Mouse (Mus musculus) v-Abl transformed pro-B cells (cell line): Measurements from ENCODE around the gene Npas4.

ENCODE experiments used
- in situ Hi-C, 2 experiments: fragments of 400-800 bp; cut with MboI; formaldehyde crosslinking; loops; one replicate each; pipeline ENCODE4 v1.15.1; 2025; ENCODE audit not compliant: unreplicated experiment in 2 of 2

Gene Npas4

DNA sequence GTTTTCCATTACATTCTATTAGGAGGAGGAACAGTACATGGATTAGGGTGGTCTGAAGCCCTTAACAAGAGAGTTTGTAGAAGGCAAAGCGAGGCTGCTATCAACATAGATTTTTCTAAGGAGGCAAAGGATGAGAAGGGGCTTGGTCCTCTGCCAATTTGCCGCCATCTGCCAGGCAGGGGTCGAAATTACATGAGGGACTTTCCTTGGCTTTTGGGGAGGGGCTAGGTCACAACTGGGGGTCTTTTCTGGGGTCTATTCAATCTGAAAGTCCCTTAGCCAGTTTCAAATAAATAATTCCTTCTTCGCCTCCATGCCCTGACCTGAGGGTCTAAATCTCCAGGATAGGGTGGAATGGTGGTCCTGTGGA, at the start of gene Npas4:
TSS of gene Npas4 (minus strand) at position 61 of the 370 bp plus-strand sequence.
- in situ Hi-C loops, result no loop called here

DNA sequence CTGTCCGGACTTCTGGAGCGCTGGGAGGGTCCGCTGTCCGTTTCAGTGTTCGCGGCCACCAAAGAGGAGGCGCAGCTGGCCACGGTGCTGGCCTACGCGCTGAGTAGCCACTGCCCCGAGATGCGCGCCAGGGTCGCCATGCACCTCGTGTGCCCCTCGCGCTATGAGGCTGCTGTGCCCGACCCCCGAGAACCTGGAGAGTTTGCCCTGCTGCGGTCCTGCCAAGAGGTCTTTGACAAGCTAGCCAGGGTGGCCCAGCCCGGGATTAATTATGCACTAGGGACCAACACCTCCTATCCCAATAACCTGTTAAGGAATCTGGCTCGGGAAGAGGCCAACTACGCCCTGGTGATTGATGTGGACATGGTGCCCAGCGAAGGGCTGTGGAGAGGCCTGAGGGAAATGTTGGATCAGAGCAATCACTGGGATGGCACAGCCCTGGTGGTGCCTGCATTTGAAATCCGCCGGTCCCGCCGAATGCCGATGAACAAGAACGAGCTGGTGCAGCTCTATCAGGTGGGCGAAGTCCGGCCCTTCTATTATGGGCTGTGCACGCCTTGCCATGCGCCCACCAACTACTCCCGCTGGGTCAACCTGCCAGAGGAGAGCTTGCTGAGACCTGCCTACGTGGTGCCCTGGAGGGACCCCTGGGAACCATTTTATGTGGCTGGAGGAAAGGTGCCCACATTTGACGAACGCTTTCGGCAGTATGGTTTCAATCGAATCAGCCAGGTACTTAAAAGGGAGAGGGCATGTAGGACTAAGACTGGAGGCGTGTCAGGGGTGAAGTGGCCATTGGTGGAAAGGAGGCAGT, 49.4 kb upstream of the Npas4 start:
- in situ Hi-C loops, result no loop called here

DNA sequence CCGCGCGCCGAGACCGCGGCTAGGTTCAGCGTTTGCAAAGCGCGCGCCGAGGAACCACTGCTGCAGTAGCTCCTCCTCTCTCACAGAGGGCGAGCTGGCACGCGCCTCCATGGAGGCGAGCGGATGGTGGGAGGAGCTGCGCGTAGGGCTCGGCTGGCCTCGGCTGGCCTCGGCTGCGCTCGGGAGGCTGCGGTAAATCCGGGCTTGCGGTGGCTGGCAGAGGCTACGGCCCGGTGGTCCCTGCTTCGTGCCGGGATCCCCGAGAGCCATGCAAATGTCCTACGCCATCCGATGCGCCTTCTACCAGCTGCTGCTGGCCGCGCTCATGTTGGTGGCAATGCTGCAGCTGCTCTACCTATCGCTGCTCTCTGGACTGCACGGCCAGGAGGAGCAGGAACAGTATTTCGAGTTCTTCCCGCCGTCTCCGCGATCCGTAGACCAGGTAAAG, 48.6 kb upstream of the Npas4 start, which contains the start of the genes B4gat1 and AC124502.3:
TSS of gene B4gat1 (plus strand) at position 118 of the 448 bp plus-strand sequence.
TSS of gene AC124502.3 (plus strand) at position 183 of the 448 bp plus-strand sequence.
- in situ Hi-C loops, result no loop called here

DNA sequence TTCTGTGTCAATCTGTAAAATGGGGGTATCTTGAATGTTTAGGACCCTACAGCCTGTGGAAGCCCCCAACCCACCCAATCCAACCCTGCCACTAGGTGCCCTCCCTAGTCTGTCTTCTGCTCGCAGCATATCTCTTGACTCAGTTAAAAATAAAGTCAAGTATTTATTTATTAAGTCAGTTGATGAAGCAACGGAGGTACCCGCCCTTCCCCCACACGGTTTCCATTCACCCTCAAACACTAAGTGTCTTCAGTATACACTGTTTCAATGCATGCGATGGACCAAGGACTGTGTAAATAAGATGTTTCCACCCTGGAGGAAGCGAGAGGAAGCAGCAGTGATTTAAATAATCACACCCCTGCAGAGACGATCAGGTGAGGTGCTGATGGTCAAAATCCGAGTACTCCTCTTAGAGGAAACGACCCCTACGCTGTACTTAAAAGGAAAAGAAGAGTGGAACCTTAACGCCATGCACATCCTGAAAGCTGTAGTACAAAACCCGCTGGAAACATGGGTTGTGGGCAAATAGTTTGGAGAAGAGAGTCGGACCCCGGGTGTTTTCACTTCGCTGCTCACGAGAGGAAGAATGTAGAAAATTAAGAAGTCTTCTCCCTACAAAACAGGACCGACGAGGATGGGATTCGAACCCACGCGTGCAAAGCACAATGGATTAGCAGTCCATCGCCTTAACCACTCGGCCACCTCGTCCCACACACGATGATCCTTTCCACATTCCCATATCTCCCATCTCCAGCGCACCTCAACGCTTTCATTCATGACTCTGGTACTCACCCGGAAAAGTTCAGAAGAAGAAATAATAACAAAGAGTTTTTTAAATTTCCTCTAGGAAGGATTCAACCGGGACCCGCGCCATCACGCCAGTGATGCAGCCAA, 47.8 kb upstream of the Npas4 start:
- in situ Hi-C loops, result no loop called here

DNA sequence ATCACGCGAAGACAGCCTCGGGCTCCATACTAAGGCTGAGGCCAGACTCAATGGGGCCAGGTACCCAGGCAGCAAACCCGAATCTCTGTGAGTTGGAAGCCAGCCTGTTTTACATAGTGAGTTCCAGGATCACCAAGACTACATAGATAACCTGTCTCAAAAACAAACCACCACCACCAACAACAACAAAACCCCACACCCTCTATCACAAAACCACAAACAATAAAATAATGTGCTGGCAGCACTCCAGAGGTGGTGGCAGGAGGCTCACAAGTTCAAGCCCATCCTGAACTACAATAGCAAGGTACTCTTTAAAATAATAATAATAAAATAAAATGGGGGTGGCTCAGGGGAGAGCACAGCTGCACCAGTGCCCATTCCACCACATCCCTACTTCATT, 46.5 kb upstream of the Npas4 start:
- in situ Hi-C loops, result no loop called here

DNA sequence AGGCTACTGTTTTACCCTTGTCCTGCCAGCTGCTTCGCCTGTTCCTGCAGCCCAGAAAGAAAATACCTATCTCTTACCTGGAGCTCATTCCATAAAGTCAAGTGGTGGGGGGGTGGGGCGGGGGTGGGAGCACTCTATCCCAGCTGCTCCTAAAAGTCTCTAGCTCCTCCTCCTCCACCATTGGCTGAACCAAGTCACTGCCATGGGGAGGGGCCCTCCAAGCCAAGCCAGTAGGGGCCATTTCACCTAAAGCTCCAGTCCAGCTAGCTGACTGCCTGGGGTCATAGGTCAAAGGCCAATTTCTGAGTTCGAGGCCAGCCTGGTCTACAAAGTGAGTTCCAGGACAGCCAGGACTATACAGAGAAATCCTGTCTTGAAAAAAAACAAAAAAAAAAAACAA, 42.6 kb upstream of the Npas4 start:
- in situ Hi-C loops, result no loop called here

DNA sequence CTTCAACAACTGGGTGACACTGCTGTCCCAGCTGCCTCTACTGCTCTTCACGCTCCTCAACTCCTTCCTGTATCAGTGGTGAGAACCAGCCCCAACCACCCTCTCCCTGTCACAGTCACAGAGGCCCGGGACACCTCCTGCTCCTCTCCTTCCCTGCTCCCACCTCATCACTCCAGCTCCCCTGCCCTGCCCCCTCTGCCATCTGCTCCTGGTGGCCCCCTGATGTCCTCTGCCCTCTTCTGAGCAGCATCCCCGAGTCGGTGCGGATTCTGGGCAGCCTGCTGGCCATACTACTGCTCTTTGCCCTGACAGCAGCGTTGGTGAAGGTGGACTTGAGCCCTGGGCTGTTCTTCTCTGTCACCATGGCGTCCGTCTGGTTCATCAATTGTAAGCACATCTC, 36.0 kb upstream of the Npas4 start:
- in situ Hi-C loops, result no loop called here

DNA sequence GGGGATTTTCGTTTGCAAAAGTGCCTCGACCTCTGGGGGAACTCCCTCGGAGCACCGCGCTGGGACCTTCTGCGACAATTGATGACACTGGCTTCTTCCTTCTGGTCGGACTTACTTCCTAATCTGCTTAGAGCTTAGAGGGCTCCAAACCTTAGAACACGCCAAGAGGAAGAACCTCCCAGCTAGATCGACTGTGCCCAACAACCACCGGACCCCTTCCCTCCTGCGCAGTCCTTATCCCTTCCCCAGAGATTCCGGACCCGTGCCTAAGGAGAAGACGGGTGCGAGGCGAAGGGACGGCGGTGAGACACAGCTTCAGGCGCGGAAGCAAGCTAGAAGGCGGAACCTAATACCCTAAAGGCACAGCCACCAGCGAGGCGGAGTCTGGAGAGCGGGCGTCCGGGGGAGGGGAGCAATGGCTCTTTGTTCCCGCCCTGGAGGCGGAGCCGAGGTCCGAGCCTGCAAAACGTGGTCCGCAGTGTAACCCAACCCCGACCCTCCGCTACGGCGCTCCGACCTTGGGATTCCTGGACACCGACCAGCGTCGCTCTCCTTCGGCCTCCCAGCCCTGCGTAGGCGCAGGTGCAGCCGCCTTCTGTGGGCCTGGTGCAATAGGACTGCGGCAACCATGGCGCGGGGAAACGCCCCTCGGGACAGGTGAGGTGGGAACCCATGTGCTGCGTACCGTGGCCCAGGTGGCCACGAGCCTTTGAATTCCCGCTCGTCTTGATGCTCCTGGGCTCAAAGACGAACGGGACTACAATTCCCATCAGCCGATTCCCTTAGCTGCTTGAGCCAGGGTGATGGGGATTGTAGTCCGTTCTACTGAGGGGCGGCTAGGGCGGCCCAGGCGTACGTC, 33.7 kb upstream of the Npas4 start, which contains the start of gene Slc29a2:
TSS of gene Slc29a2 (plus strand) at position 240 of the 859 bp plus-strand sequence.
- in situ Hi-C loops, result no loop called here

DNA sequence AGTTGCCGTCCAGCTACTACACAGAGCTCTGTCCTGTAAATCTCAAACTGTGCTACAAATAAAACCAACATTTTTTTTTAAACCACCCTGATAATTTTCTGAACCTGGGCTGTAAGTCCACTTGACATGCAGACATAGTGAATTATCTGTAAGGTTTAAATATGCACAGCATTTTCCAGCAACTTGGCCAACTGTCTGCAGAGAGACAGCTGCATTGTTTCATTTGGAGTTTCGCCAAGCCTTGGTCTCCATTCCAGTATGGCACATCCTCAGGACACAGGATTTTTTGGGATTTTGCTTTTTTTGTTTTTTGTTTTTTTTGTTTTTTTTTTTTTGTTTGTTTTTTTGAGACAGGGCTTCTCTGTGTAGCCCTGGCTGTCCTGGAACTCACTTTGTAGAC, 31.3 kb upstream of the Npas4 start:
- in situ Hi-C loops, result no loop called here

DNA sequence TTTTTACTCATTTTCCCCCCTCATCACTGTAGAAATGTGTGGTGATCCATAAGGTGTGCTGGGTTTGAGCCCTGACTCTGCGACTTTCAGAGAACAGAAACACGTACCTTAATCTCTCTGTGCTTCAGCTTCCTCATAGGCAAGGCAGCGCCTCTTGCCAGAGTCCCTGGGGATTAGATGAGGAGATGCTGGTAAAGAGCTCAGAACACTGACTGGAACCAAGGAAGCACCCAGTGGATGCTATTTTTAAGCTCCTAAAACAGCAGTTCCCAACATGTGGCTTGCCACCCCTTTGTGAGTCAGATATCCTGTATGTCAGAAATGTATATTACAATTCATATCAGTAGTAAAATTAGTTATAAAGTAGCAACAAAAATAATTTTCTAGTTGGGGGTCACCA, 28.1 kb upstream of the Npas4 start:
- in situ Hi-C loops, result loop anchor here in 1 of 2 experiments (10.0 kb wide), 1 partner anchor 57 kb away; no protein-coding TSS in a partner anchor

DNA sequence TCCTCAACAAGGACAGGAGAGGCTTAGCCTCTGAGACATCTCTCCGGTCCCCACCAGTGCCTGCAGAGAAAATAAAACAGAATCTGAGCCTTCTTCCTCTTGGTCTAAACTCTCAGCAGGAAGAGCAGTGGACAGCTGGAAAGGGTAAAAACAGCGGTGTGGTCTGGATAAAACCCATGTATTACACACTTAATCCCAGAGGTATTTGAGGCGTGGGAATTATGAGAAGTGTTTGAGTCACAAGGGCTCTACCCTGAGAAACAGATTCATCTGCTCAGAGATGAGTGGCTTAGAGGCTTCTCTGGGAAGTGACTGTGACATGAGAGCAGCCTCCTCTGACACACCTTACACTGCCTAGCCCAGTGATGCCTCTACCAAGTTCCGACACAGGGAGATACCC, 27.5 kb upstream of the Npas4 start:
- in situ Hi-C loops, result loop anchor here in 1 of 2 experiments (10.0 kb wide), 1 partner anchor 57 kb away; no protein-coding TSS in a partner anchor

DNA sequence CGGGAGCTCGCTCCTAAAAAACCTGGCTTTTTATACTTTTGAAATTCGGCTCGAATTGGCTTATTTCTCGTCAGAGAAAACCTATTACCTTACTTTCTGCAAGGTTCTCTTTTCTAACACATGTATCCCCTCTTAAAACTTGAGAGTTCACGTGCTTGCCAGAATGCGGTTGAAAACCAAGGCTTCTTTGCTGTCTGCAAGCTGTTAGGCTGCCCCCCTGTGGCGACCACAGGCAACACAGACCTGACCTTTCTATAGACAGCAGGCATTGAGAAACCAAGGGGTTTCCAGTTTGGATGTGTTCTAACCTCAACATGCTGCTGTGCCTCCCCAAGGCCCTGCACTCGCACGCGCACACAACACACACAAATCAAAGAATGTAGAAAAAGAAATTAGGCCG, 26.7 kb upstream of the Npas4 start:
- in situ Hi-C loops, result loop anchor here in 1 of 2 experiments (10.0 kb wide), 1 partner anchor 58 kb away; no protein-coding TSS in a partner anchor

DNA sequence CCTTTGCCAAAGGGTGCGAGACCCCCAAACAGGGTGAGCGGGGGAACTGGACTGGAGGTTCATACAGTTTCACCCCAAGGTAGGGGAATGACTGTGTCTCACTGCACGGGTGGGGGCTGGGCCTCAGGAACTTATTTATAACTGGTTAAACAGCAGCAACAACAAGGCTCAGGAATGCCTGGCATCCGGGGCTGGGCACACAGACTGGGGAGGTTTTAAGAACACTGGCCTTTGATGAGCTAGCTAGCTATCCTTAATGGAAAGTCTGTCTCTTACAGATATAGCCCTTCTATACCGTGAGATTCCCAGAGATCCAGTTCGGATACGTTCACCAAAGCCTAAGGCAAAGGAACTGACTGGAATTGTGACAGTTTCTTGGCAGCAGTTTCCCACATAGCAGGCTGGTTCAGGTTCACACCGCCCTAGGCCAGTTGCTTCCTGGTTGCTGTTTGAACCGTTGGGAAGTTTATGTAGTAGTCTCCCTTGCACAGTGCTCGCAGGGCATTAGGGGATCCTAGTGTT, 26.2 kb upstream of the Npas4 start:
- in situ Hi-C loops, result loop anchor here in 1 of 2 experiments (10.0 kb wide), 1 partner anchor 59 kb away; no protein-coding TSS in a partner anchor

DNA sequence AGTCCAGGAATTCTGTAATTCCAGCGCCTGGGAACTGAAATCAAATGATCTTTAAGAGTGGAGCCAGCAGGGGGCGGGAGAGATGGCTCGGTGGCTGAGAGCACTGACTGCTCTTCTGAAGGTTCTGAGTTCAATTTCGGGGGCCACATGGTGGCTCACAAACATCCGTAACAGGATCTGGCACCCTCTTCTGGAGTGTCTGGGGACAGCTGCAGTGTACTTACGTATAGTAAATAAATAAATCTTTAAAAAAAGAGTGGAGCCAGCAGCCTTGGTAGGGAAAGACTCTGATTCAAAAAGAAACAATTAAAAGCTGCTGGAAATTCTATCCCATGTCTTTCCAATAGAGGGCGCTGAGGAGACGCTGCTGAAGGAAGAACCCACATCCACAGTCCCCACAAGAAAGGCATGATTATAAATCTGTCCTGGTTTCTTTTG, 24.9 kb upstream of the Npas4 start:
- in situ Hi-C loops, result loop anchor here in 1 of 2 experiments (10.0 kb wide), 1 partner anchor 60 kb away; no protein-coding TSS in a partner anchor

DNA sequence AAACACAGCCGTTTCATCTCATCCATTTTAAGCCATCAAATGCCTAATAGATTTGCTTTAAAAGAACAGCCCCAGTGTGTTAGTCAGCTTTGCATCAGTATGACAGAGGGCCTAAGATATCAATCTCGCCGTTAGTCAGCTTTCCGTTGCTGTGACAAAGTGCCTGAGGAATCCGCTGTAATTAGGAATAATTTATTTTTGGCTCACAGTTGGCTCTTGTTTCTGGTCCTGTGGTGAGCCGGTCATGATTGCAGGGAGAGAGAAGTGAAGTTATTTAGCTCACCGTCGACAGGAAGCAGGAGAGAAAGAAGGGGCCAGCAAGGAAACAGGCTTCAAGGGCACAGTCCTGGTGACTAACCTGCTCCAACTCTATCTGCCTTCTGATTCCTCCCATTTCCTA, 23.0 kb upstream of the Npas4 start:
- in situ Hi-C loops, result loop anchor here in 1 of 2 experiments (10.0 kb wide), 1 partner anchor 62 kb away; no protein-coding TSS in a partner anchor

DNA sequence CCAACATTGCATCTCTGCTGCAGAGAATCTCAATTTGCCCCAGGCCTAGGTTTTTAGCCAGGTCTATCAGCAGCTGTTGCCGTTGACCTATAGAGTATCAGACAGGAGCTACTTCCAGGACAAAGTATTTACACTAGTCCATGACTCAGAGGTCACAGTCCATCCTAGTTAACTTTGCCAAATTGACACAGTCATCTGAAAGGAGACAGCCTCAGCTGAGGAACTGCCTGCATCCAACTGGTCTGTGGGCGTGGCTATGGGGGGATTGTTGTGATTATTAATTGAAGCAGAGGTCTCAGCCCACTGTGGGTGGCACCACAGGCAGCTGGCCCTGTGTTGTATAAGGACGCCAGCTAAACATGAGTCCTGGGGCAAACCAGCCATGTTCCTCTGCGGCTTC, 14.8 kb upstream of the Npas4 start:
- in situ Hi-C loops, result loop anchor here (5.0 kb wide), 4 partner anchors 248 to 508 kb away; partner anchors contain the start of genes Rbm4b (in 2 of the 2), 2010003K11Rik (in 1 of the 2) and Rce1 (in 1 of the 2)

DNA sequence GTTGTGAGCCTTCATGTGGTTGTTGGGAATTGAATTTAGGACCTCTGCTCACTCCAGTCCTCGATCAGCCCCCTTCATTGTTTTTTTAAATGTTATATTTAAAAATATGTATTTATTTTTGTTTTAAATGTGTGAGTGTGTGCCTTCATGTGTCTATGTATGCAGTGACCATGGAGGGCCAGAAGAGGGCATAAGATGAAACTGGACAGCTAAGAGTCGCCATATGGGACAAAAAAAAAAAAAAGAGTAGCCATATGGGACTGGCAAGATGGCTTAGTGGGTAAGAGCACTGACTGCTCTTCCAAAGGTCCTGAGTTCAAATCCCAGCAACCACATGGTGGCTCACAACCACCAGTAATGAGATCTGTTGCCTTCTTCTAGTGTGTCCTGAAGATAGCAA, 13.5 kb upstream of the Npas4 start:
- in situ Hi-C loops, result loop anchor here (5.0 kb wide), 4 partner anchors 246 to 506 kb away; partner anchors contain the start of genes Rbm4b (in 2 of the 2), 2010003K11Rik (in 1 of the 2) and Rce1 (in 1 of the 2)

DNA sequence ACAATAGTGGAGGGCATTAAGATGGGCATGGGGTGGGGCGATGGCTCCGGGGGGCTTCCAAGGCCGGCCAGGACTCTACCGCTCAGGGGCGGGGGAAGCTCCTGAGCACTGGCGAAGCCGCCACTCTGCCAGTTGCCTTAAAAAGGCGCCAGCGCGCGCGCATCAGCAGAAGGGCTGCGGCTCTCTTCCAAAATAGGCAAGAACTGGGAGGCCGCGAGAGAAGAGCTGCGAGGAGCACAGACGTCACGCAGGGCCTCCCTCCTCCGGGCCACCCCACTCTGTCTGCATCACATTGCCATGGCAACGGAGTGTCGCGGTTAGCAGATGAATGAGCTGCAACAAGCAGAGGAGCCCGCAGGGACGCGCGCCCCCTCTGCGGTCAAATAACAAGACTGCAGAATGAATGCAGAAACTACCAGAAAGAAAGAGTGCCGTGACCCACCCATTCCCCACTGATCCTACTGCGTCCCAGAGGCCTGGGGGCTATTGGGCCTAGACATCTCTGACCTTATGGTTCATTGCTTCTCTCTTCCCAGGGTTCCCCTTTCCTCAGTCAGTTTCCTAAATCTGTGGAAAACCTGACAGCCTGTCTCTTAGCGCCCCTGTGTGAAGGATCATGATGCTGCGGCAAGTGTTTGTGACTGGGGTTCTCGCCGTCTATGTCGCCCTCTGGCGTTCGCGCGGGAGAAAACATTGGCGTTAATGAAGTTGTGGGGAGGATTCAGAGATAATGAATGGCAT, 11.7 kb upstream of the Npas4 start:
- in situ Hi-C loops, result loop anchor here (5.0 kb wide), 4 partner anchors 245 to 505 kb away; partner anchors contain the start of genes Rbm4b (in 2 of the 2), 2010003K11Rik (in 1 of the 2) and Rce1 (in 1 of the 2)
